Mouse (Mus musculus) C2C12 (cell line): ENCODE data around the gene Olfr578.

Experiments used
- CEBPB ChIP-seq: IDR thresholded peaks from one replicate; pipeline ENCODE4 v1.6.1; 2011; ENCODE audit warnings: low read depth, mild to moderate bottlenecking, control low read depth, moderate library complexity
- CTCF ChIP-seq: IDR thresholded peaks from one replicate; pipeline ENCODE4 v1.5.1; 2011; ENCODE audit not compliant: control insufficient read depth, insufficient read depth, insufficient read length
- FOSL1 ChIP-seq: IDR thresholded peaks from one replicate; pipeline ENCODE4 v1.8.0; 2011; ENCODE audit warnings: mild to moderate bottlenecking, low read length; ENCODE audit not compliant: poor library complexity, insufficient read depth, severe bottlenecking
- MAX ChIP-seq: IDR thresholded peaks from one replicate; pipeline ENCODE4 v1.6.1; 2011; ENCODE audit warnings: mild to moderate bottlenecking, control low read depth
- MYOD1 ChIP-seq: IDR thresholded peaks from one replicate; pipeline ENCODE4 v1.6.1; 2011; ENCODE audit warnings: low read depth; ENCODE audit not compliant: control insufficient read depth, insufficient read length
- MYOG ChIP-seq: IDR thresholded peaks from one replicate; pipeline ENCODE4 v1.6.1; 2011; ENCODE audit not compliant: control insufficient read depth, insufficient read length; ENCODE audit errors: extremely low read depth
- USF1 ChIP-seq: IDR thresholded peaks from one replicate; pipeline ENCODE4 v1.6.1; 2011; ENCODE audit warnings: low read depth, mild to moderate bottlenecking, control low read depth, moderate library complexity

DNA sequence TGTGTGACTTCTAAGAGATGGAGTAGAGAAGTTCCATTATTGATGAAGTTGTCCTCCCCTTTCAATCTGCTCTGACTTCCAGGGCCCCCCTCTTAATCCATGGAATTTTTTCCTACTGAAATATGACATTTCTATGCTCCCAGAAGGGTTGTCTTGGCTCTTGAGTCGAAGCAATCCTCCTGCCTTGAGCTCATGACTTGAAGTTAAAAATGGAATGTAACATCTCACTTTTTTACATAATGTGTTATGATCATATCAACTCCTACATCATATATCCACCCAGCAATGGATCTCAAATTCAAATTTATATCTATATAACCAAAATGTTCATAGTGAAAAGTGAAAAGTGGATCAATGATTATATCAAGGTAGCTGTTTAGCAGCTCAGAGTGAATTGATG, 14.7 kb downstream of the Olfr578 start:
- TF ChIP-seq MYOD1 (no peak), CTCF (no peak), USF1 (no peak), MAX (no peak), MYOG (no peak), FOSL1 (no peak), CEBPB (no peak)
